Mouse (Mus musculus) lung, embryonic 14.5 days (tissue): ENCODE data around the gene Nr1d1. TPM values are rescaled to one million over a fixed set of nuclear protein-coding genes. Genes with fewer than 3 reads are reported as not detected.

ENCODE experiments used
- ATAC-seq: fragments of 200-750 bp; cut with Nextera tagmentation; 2 replicates; pipeline ENCODE4 v1.8.0; 2017; ENCODE audit warnings: mild to moderate bottlenecking, moderate TSS enrichment, moderate library complexity; ENCODE audit not compliant: insufficient read depth
- DNase-seq: peaks from one replicate; pipeline ENCODE4 v3.0.0-alpha.2; 2015
- H3K27ac ChIP-seq: fragments of 300-500 bp; sonication (generic); 2 replicates; pipeline ENCODE4 v1.5.1; 2014; ENCODE audit warnings: low read depth, mild to moderate bottlenecking, moderate library complexity
- H3K27me3 ChIP-seq: fragments of 300-500 bp; sonication (generic); 2 replicates; pipeline ENCODE4 v1.6.1; 2014; ENCODE audit warnings: low read length, control low read depth; ENCODE audit not compliant: insufficient read depth
- H3K36me3 ChIP-seq: fragments of 300-500 bp; sonication (generic); 2 replicates; pipeline ENCODE4 v1.6.1; 2014; ENCODE audit warnings: control low read depth; ENCODE audit not compliant: insufficient read depth
- H3K4me1 ChIP-seq: fragments of 300-500 bp; sonication (generic); 2 replicates; pipeline ENCODE4 v1.6.1; 2014; ENCODE audit warnings: antibody characterized with exemption, control low read depth; ENCODE audit not compliant: insufficient read depth
- H3K4me2 ChIP-seq: fragments of 300-500 bp; sonication (generic); 2 replicates; pipeline ENCODE4 v1.6.1; 2014; ENCODE audit warnings: mild to moderate bottlenecking
- H3K4me3 ChIP-seq: fragments of 300-500 bp; sonication (generic); 2 replicates; pipeline ENCODE4 v1.5.1; 2014; ENCODE audit warnings: low read depth, low read length
- H3K9ac ChIP-seq: fragments of 300-500 bp; sonication (generic); 2 replicates; pipeline ENCODE4 v1.6.1; 2014
- H3K9me3 ChIP-seq: fragments of 300-500 bp; sonication (generic); 2 replicates; pipeline ENCODE4 v1.6.1; 2016; ENCODE audit warnings: low read depth, low read length, control low read depth
- CTCF ChIP-seq: IDR thresholded peaks from 2 replicates; pipeline ENCODE4 v1.5.1; 2016; ENCODE audit warnings: antibody characterized with exemption, low read depth
- WGBS: fragments of 180-500 bp; shearing (Covaris S2); extraction: QIAGEN DNeasy Blood & Tissue Kit; methylation state at CpG from one replicate; pipeline ENCODE4 v1.1.7; 2014; 5-methylcytosine and 5-hydroxymethylcytosine counted together
- polyA plus RNA-seq: library from polyadenylated mRNA; unstranded; fragments of >200 nt; fragmentation: Nextera tagmentation; extraction: Ambion mirVana; gene quantifications from 2 replicates; pipeline ENCODE4 v1.2.1, GENCODE M21; 2014

The Nr1d1 gene
- polyA plus RNA-seq, 1 experiment from 2014 or later = 1.4 TPM

GRCm38 (mm10) chr11:98745932-98746853 is 28.9 kb downstream of the Nr1d1 start:
- H3K36me3 ChIP-seq = no peaks in the 10 kb centered on the region
- H3K27me3 ChIP-seq = no peaks in the 10 kb centered on the region
- no peaks in the 10 kb centered on the region for H3K9me3 ChIP-seq
- no peak for TF ChIP-seq CTCF
- DNase-seq (no peak), ATAC-seq (no peak)
- peaks cover 78% of the 10 kb centered on the region for H3K4me1 ChIP-seq
- H3K4me2 ChIP-seq = peak overlapping the region; percentile 58
- 44% methylated on average over 12 of the region's 12 CpGs for whole genome bisulfite sequencing
- H3K9ac ChIP-seq = 0 out of 2 replicates have a peak overlapping the region, but pooled peaks have one; percentile 14
- no peak overlapping the region for H3K4me3 ChIP-seq
- H3K27ac ChIP-seq = peak overlapping the region; percentile 78; the same call in 1 of the 2 replicates

- Histone ChIP-seq H3K36me3 (no peaks in the 10 kb centered on the region), H3K9me3 (no peaks in the 10 kb centered on the region), H3K4me2 (peak overlapping the region; percentile 76), H3K27me3 (no peaks in the 10 kb centered on the region), H3K9ac (peak overlapping the region; percentile 40), H3K4me1 (peaks cover 69% of the 10 kb centered on the region), H3K4me3 (peak overlapping the region; percentile 75), H3K27ac (peak overlapping the region; percentile 95)
- DNase-seq (peak; percentile 48), ATAC-seq (no peak)
- WGBS = 29% methylated on average over 7 of the region's 7 CpGs
- TF ChIP-seq CTCF = no peak
Measured at GRCm38 (mm10) chr11:98744456-98745019, 30.6 kb downstream of the Nr1d1 start.

GRCm38 (mm10) chr11:98743655-98744345 is 31.3 kb downstream of the Nr1d1 start:
- ATAC-seq = peak; percentile 39
- H3K27me3 ChIP-seq = no peaks in the 10 kb centered on the region
- no peaks in the 10 kb centered on the region for H3K36me3 ChIP-seq
- peak overlapping the region; percentile 81 for H3K9ac ChIP-seq
- 2% methylated on average over 9 of the region's 9 CpGs for WGBS
- peak overlapping the region; percentile 95 for H3K27ac ChIP-seq
- DNase-seq = peak; percentile 86
- no peak for TF ChIP-seq CTCF
- H3K9me3 ChIP-seq = no peaks in the 10 kb centered on the region
- H3K4me1 ChIP-seq = peaks cover 62% of the 10 kb centered on the region
- H3K4me3 ChIP-seq = peak overlapping the region; percentile 75
- H3K4me2 ChIP-seq = peak overlapping the region; percentile 76

- ATAC-seq (peak; percentile 6; the same call in 1 of the 2 replicates), DNase-seq (peak; percentile 25)
- Histone ChIP-seq H3K9ac (peak overlapping the region; percentile 81), H3K27ac (peak overlapping the region; percentile 95), H3K4me2 (peak overlapping the region; percentile 76), H3K4me3 (peak overlapping the region; percentile 75), H3K9me3 (no peaks in the 10 kb centered on the region), H3K36me3 (no peaks in the 10 kb centered on the region), H3K4me1 (peaks cover 50% of the 10 kb centered on the region), H3K27me3 (no peaks in the 10 kb centered on the region)
- no peak for TF ChIP-seq CTCF
- 1% methylated on average over 21 of the region's 21 CpGs for WGBS
Measured at GRCm38 (mm10) chr11:98742397-98743291, 32.5 kb downstream of the Nr1d1 start.

GRCm38 (mm10) chr11:98741622-98742396 is 33.3 kb downstream of the Nr1d1 start:
- peaks cover 44% of the 10 kb centered on the region for H3K4me1 ChIP-seq
- peak overlapping the region; percentile 95 for H3K27ac ChIP-seq
- WGBS = under 1% methylated on average over 78 of the region's 86 CpGs
- H3K4me3 ChIP-seq = peak overlapping the region; percentile 75
- H3K9ac ChIP-seq = peak overlapping the region; percentile 81
- peak overlapping the region; percentile 76 for H3K4me2 ChIP-seq
- H3K9me3 ChIP-seq = no peaks in the 10 kb centered on the region
- H3K36me3 ChIP-seq = no peaks in the 10 kb centered on the region
- TF ChIP-seq CTCF = no peak
- no peaks in the 10 kb centered on the region for H3K27me3 ChIP-seq
- DNase-seq (peak; percentile 89), ATAC-seq (peak; percentile 70)
